Comparison of ENCODE assay signal across 8 mouse cellular contexts in the genomic region with DNA sequence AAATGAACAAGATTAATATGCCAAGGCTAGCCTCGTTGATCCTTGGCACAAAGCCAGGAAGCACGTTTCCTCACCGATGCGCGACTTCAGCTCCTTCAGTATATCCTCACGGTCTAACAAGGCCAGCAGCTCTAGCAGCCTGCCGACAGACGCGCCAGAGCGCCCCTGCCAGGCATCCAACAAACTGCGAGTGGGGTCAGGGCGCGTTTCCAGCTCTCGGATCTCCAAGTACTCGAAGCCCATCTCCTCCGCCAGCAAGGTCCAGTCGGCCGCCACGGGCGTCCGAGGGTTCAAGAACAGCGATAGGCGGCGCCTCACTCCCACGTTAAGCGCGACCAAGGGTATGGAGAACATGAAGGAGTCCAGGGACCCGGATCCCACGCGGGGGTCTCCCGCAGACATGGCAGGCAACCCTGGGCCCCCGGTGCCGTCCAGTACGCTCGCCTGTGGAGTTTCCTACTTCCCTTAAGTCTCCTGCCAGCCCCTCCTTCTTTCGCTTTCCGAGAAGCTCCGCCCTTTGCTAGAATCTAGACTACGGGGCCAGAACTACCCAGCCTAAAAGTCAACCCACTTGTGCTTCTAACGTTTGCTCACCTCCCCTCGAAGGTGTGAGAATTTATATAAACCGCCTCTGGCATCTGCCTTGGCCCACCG. TPM values are rescaled to one million over a fixed set of nuclear protein-coding genes. Genes with fewer than 3 reads are reported as not detected.
A peak's percentile ranks its signal among the peaks of the same experiment; 100 is the strongest.
DNase-seq lines count a peak whose midpoint lies in the region; ATAC-seq and TF ChIP-seq lines count a peak whose summit lies in the region.

TSS of gene Acaa1a (plus strand) at position 119 of the 654 bp plus-strand sequence.

- peak; percentile 48 for DNase-seq in ES-CJ7 (ENCODE audit: low read depth, low spot score)
- DNase-seq in c-Kit-negative CD71-positive TER-119-positive erythroid progenitor cells, embryonic 14.5 days (ENCODE audit: low read depth, low spot score), result peak; percentile 74
- peak; percentile 83 to 84 for DNase-seq in heart, postnatal 10 days
- peak; percentile 75 to 86 for DNase-seq in kidney, postnatal 4 days
- DNase-seq in lung, adult 2 months, result peak; percentile 84
- DNase-seq in thymus, adult 2 months, result peak; percentile 66

- no peak for TF ChIP-seq CTCF in lung, adult 2 months (IDR thresholded peaks at IDR 0.05; ENCODE audit: insufficient read depth, low read length)
- peak; percentile 37; the same call in 1 of the 2 replicates for TF ChIP-seq CTCF in thymus, adult 2 months (IDR thresholded peaks at IDR 0.05; ENCODE audit: borderline replicate concordance, control insufficient read depth, extremely low read depth, insufficient read depth, low read length, poor library complexity)

- peak within 1 kb of the TSS; percentile 64 for H3K4me2 ChIP-seq in forebrain, embryonic 12.5 days
- H3K4me2 ChIP-seq in neural tube, embryonic 15.5 days, result peak within 1 kb of the TSS; percentile 81

- H3K9me3 ChIP-seq in forebrain, embryonic 12.5 days, result no peaks in the 10 kb centered on the region
- no peaks in the 10 kb centered on the region for H3K9me3 ChIP-seq in neural tube, embryonic 15.5 days (replicated peaks)

- peaks cover 16% of the 10 kb centered on the region for H3K36me3 ChIP-seq in forebrain, embryonic 12.5 days (replicated peaks)
- peaks cover 16% of the 10 kb centered on the region for H3K36me3 ChIP-seq in neural tube, embryonic 15.5 days
- H3K36me3 ChIP-seq in thymus, adult 2 months (ENCODE audit: control insufficient read depth, insufficient read depth, low read length), result no peaks in the 10 kb centered on the region

- peaks cover 27% of the 10 kb centered on the region for H3K4me1 ChIP-seq in forebrain, embryonic 12.5 days
- H3K4me1 ChIP-seq in lung, adult 2 months (ENCODE audit: control insufficient read depth, insufficient read depth, low read length), result peaks cover 8% of the 10 kb centered on the region
- peaks cover 34% of the 10 kb centered on the region for H3K4me1 ChIP-seq in neural tube, embryonic 15.5 days
- H3K4me1 ChIP-seq in thymus, adult 2 months (replicated peaks; ENCODE audit: control insufficient read depth, insufficient read depth, low read length), result peaks cover 15% of the 10 kb centered on the region

- peak within 1 kb of the TSS; percentile 91 for H3K27ac ChIP-seq in forebrain, embryonic 12.5 days
- peak within 1 kb of the TSS; percentile 85 for H3K27ac ChIP-seq in neural tube, embryonic 15.5 days (replicated peaks)
- H3K27ac ChIP-seq in thymus, adult 2 months (ENCODE audit: control insufficient read depth, insufficient read depth, low read length), result peak within 1 kb of the TSS; percentile 59

- intact Hi-C loops in heart, postnatal 10 days (cut with DNase I), result loop anchor here (2.0 kb wide), 1 partner anchor 17 kb away; the partner anchor contains the start of gene Oxsr1

- peak; percentile 62; the same call in 1 of the 2 replicates for TF ChIP-seq POLR2A in lung, adult 2 months (IDR thresholded peaks at IDR 0.05; ENCODE audit: borderline replicate concordance, extremely low read depth, low read depth, low read length)
- 0 out of 2 replicates have a peak, but pooled peaks have one; percentile 42 for TF ChIP-seq POLR2A in thymus, adult 2 months (IDR thresholded peaks at IDR 0.05; ENCODE audit: control insufficient read depth, extremely low read depth, insufficient read depth, low read length, poor library complexity)

- no peak for ATAC-seq in forebrain, embryonic 12.5 days (ENCODE audit: low FRiP score)
- ATAC-seq in neural tube, embryonic 15.5 days (ENCODE audit: low FRiP score), result no peak

- H3K9ac ChIP-seq in forebrain, embryonic 12.5 days, result peak within 1 kb of the TSS; percentile 85
- peak within 1 kb of the TSS; percentile 43 for H3K9ac ChIP-seq in neural tube, embryonic 15.5 days (replicated peaks)

- 2% methylated on average over 43 of the region's 43 CpGs for WGBS in forebrain, embryonic 12.5 days
- WGBS in lung, adult 2 months, result under 1% methylated on average over 43 of the region's 43 CpGs
- 1% methylated on average over 43 of the region's 43 CpGs for WGBS in neural tube, embryonic 15.5 days
- WGBS in thymus, adult 2 months, result under 1% methylated on average over 43 of the region's 43 CpGs

- peaks cover 20% of the 10 kb centered on the region; the same call in 1 of the 2 replicates for H3K27me3 ChIP-seq in forebrain, embryonic 12.5 days
- 0 out of 2 replicates have a peak, but pooled peaks cover 3% of the 10 kb centered on the region for H3K27me3 ChIP-seq in neural tube, embryonic 15.5 days (replicated peaks)
- H3K27me3 ChIP-seq in thymus, adult 2 months (ENCODE audit: control insufficient read depth, insufficient read depth, low read length), result no peaks in the 10 kb centered on the region

- peak within 1 kb of the TSS; percentile 82 for H3K4me3 ChIP-seq in forebrain, embryonic 12.5 days (replicated peaks)
- H3K4me3 ChIP-seq in lung, adult 2 months (replicated peaks; ENCODE audit: extremely low read depth, low read depth, low read length), result peak within 1 kb of the TSS; percentile 91
- peak within 1 kb of the TSS; percentile 74 for H3K4me3 ChIP-seq in neural tube, embryonic 15.5 days (replicated peaks)
- peak within 1 kb of the TSS; percentile 95 for H3K4me3 ChIP-seq in thymus, adult 2 months (ENCODE audit: control insufficient read depth, insufficient read depth, low read length)

RNA-seq across cellular contexts. Expression of gene Acaa1a, which starts in this region (rescaled TPM):
- polyA plus RNA-seq in forebrain, embryonic 12.5 days (2016; fragmentation: Nextera tagmentation; extraction: Ambion mirVana), result 73.4 and 75.9 TPM in 2 replicates
- 10 to 100 TPM; 78.6 to 80.0 TPM for total RNA-seq in heart, postnatal 10 days (2021)
- 216 and 282 TPM in 2 replicates for polyA plus RNA-seq in lung, adult 2 months (2012; rRNA removed)
- polyA plus RNA-seq in neural tube, embryonic 15.5 days (2015; fragmentation: Nextera tagmentation; extraction: Ambion mirVana), result 123 and 128 TPM in 2 replicates
- polyA plus RNA-seq in thymus, adult 2 months (2012; rRNA removed), result 193 and 212 TPM in 2 replicates
